Mouse (Mus musculus) intestine, embryonic 16.5 days (tissue): Measurements from ENCODE around the gene Slc31a2. TPM values are rescaled to one million over a fixed set of nuclear protein-coding genes. Genes with fewer than 3 reads are reported as not detected.
A peak's percentile ranks its signal among the peaks of the same experiment; 100 is the strongest.

Experiments
- ATAC-seq: fragments of 200-750 bp; cut with Nextera tagmentation; 2 replicates; pipeline ENCODE4 v1.8.0; 2017; ENCODE audit warnings: moderate TSS enrichment, moderate library complexity
- H3K27ac ChIP-seq: fragments of 300-500 bp; sonication (generic); 2 replicates; pipeline ENCODE4 v1.5.1; 2014; ENCODE audit warnings: mild to moderate bottlenecking, low read length
- H3K27me3 ChIP-seq: fragments of 300-500 bp; sonication (generic); replicated peaks from 2 replicates; pipeline ENCODE4 v1.6.1; 2014; ENCODE audit warnings: low read length, control low read depth, mixed read lengths; ENCODE audit not compliant: control insufficient read depth, insufficient read depth
- H3K36me3 ChIP-seq: fragments of 300-500 bp; sonication (generic); 2 replicates; pipeline ENCODE4 v1.6.1; 2014; ENCODE audit warnings: low read length, control low read depth; ENCODE audit not compliant: control insufficient read depth, insufficient read depth
- H3K4me1 ChIP-seq: fragments of 300-500 bp; sonication (generic); 2 replicates; pipeline ENCODE4 v1.6.1; 2014; ENCODE audit warnings: low read length, control low read depth, mixed read lengths; ENCODE audit not compliant: control insufficient read depth, insufficient read depth
- H3K4me2 ChIP-seq: fragments of 300-500 bp; sonication (generic); 2 replicates; pipeline ENCODE4 v1.6.1; 2014; ENCODE audit warnings: low read depth, low read length, control low read depth
- H3K4me3 ChIP-seq: fragments of 300-500 bp; sonication (generic); 2 replicates; pipeline ENCODE4 v1.5.1; 2014; ENCODE audit warnings: mild to moderate bottlenecking, low read length
- H3K9ac ChIP-seq: fragments of 300-500 bp; sonication (generic); 2 replicates; pipeline ENCODE4 v1.6.1; 2014; ENCODE audit warnings: low read depth, low read length
- H3K9me3 ChIP-seq: fragments of 300-500 bp; sonication (generic); 2 replicates; pipeline ENCODE4 v1.6.1; 2016; ENCODE audit warnings: low read length, control low read depth; ENCODE audit not compliant: control insufficient read depth
- WGBS: fragments of 180-500 bp; shearing (Covaris S2); extraction: QIAGEN DNeasy Blood & Tissue Kit; methylation state at CpG from one replicate; pipeline ENCODE4 v1.1.7; 2014; 5-methylcytosine and 5-hydroxymethylcytosine counted together
- polyA plus RNA-seq: library from polyadenylated mRNA; unstranded; fragments of >200 nt; fragmentation: Nextera tagmentation; extraction: Ambion mirVana; gene quantifications from 2 replicates; pipeline ENCODE4 v1.2.1, GENCODE M21; 2015

Gene Slc31a2
- polyA plus RNA-seq, 1 experiment from 2014 or later = 21.2 TPM

DNA sequence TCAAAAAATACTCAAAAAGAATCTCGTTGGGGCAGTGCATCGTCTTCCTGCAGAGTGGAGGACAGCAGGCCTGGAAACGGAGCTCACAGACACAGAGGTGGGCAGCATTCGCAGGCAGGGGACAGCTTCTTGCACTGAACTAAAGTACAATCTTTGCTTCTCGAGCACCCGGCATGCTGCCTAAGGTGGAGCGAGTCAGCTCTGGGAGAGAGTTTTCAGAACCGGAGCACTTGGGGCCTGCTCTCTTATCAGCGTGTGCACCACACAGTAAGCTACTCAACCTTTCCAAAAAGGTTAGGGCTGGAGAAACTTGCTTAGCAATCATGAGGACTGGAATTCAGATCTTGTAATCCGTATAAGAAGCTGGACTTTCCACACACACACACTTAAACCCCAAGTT, 14.3 kb downstream of the Slc31a2 start:
- Histone ChIP-seq H3K27ac (no peak overlapping the region), H3K9ac (no peak overlapping the region), H3K9me3 (no peaks in the 10 kb centered on the region), H3K4me1 (peaks cover 4% of the 10 kb centered on the region; the same call in 1 of the 2 replicates), H3K4me2 (no peak overlapping the region), H3K27me3 (no peaks in the 10 kb centered on the region), H3K4me3 (no peak overlapping the region), H3K36me3 (no peaks in the 10 kb centered on the region)
- no peak for ATAC-seq
- 81% methylated on average over 10 of the region's 10 CpGs for WGBS

GRCm38 (mm10) chr4:62277222-62277621, 14.9 kb downstream of the Slc31a2 start:
- Histone ChIP-seq H3K27ac (no peak overlapping the region), H3K4me1 (peaks cover 4% of the 10 kb centered on the region; the same call in 1 of the 2 replicates), H3K27me3 (no peaks in the 10 kb centered on the region), H3K9me3 (no peaks in the 10 kb centered on the region), H3K36me3 (no peaks in the 10 kb centered on the region), H3K4me3 (no peak overlapping the region), H3K9ac (no peak overlapping the region), H3K4me2 (no peak overlapping the region)
- 70% methylated on average over 3 of the region's 3 CpGs for WGBS
- no peak for ATAC-seq

DNA sequence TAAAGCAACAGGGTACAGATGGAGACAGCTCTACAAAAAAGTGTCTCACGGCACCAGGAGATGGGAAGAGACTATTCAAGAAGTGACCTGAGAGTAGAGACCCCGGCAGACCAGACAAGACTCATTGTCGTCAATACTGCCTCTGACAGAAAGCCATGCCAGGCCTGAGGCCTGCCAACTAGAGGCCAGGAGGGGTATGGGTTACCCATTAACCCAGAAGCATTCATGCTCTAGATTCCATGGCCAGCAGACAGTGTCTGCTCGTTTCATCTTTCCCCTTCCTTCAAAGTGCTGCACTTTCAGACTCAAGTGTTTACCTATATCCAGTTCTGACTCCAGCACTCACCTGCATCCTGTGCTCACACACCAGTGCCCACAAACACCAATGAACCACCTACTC, 15.7 kb downstream of the Slc31a2 start:
- no peak overlapping the region for H3K27ac ChIP-seq
- no peaks in the 10 kb centered on the region for H3K9me3 ChIP-seq
- H3K4me1 ChIP-seq = peaks cover 4% of the 10 kb centered on the region; the same call in 1 of the 2 replicates
- H3K36me3 ChIP-seq = no peaks in the 10 kb centered on the region
- H3K9ac ChIP-seq = no peak overlapping the region
- H3K4me2 ChIP-seq = no peak overlapping the region
- 56% methylated on average over 4 of the region's 4 CpGs for WGBS
- H3K4me3 ChIP-seq = no peak overlapping the region
- no peaks in the 10 kb centered on the region for H3K27me3 ChIP-seq
- ATAC-seq = peak; percentile 66

DNA sequence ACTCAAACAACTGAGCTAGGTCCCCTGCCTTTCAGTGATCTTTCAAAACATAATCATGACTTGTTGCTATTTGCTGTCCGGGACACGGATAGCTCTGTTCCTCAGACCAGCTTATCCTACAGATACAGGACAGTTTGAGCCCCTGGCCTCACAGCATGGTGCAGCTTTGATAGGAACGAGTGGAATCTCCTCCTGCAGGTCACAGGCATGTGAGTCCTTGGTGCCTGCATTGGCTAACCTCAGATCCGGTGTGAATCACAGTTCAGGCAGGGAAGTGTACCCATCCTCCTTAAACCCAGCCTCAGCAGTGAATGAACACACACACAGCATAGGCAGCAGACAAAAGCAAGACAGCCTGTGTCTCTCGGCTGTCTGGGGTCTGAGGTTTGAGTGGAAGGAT, 19.0 kb downstream of the Slc31a2 start:
- Histone ChIP-seq H3K27ac (no peak overlapping the region), H3K4me1 (peaks cover 3% of the 10 kb centered on the region; the same call in 1 of the 2 replicates), H3K9ac (no peak overlapping the region), H3K36me3 (no peaks in the 10 kb centered on the region), H3K4me2 (no peak overlapping the region), H3K27me3 (no peaks in the 10 kb centered on the region), H3K4me3 (no peak overlapping the region), H3K9me3 (no peaks in the 10 kb centered on the region)
- ATAC-seq = no peak
- 57% methylated on average over 5 of the region's 5 CpGs for WGBS

DNA sequence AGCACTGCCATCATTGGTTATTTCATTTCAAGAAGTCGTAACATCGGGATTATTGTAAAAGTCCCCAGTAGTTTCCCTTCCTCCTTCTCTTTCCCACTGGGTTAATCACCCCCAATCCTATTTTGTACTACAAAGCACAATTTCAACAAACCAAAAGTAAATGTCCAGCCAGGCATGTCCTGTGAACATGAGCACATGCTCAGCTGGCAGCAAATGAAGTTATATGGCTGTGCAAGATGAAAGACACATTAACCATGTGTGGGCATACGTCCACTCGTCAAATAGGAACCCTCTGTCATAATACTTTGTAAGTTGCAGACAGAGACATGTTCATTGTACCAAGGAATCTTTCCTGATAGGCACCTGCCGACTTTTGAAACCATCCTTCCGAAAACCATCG, 20.6 kb downstream of the Slc31a2 start:
- WGBS = 89% methylated on average over 7 of the region's 7 CpGs
- H3K4me1 ChIP-seq = peaks cover 8% of the 10 kb centered on the region

GRCm38 (mm10) chr4:62285576-62285975, 23.2 kb downstream of the Slc31a2 start:
- Histone ChIP-seq H3K9me3 (no peaks in the 10 kb centered on the region), H3K9ac (no peak overlapping the region), H3K27me3 (no peaks in the 10 kb centered on the region), H3K4me1 (peaks cover 8% of the 10 kb centered on the region), H3K27ac (no peak overlapping the region), H3K4me3 (no peak overlapping the region), H3K4me2 (peak overlapping the region; percentile 68; the same call in 1 of the 2 replicates), H3K36me3 (no peaks in the 10 kb centered on the region)
- WGBS = 71% methylated on average over 8 of the region's 8 CpGs
- no peak for ATAC-seq

More for the DNA sequence above, 20.6 kb downstream of the Slc31a2 start:
- no peaks in the 10 kb centered on the region for H3K27me3 ChIP-seq
- H3K4me2 ChIP-seq = no peak overlapping the region
- H3K27ac ChIP-seq = no peak overlapping the region
- H3K4me3 ChIP-seq = no peak overlapping the region
- H3K36me3 ChIP-seq = no peaks in the 10 kb centered on the region
- no peaks in the 10 kb centered on the region for H3K9me3 ChIP-seq
- no peak for ATAC-seq
- no peak overlapping the region for H3K9ac ChIP-seq

DNA sequence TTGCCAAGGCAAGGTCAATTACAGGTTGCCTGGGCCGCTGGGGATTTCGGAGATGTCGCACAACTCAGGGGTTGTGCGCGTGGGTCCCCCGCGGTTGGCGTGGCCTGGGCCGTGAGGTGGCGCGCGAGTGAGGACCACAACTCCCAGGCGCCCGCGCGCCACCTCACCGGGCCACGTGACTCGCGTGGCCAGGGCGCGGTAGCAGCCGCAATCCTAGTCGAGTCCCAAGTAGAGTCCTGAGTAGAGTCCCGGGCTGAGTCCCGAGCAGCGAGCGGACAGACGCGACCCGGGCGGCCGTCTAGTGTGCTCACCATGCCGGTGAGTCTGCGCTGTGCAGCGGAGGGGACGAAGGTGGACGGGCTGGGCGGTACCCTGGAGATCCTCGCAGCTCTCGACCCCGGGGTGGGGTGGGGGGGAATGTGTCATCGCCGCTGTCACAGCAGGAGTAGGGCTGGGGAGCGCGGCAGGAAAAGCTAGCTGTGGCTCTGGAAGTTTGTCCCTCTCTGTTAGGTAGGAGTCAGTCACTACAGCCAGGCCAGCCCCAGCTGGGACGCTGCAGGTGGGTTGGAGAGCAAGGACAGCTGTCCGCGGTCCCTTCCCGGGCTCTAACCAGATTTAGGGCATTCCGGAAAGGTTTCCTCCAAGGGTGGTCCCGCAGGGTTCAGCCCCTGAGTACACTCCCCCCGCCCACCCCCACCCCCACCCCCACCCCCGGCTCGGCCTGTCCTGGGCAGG, 24.1 kb downstream of the Slc31a2 start:
- peak overlapping the region; percentile 68 for H3K4me2 ChIP-seq
- peak; percentile 95 for ATAC-seq

GRCm38 (mm10) chr4:62286992-62287900, 24.9 kb downstream of the Slc31a2 start:
- H3K27me3 ChIP-seq = no peaks in the 10 kb centered on the region
- no peaks in the 10 kb centered on the region for H3K9me3 ChIP-seq
- peak overlapping the region; percentile 77 for H3K9ac ChIP-seq
- peak overlapping the region; percentile 65; the same call in 1 of the 2 replicates for H3K27ac ChIP-seq
- H3K4me2 ChIP-seq = peak overlapping the region; percentile 68
- H3K4me1 ChIP-seq = peaks cover 8% of the 10 kb centered on the region
- 13% methylated on average over 12 of the region's 12 CpGs for WGBS
- H3K4me3 ChIP-seq = peak overlapping the region; percentile 78
- ATAC-seq = peak; percentile 11; the same call in 1 of the 2 replicates
- no peaks in the 10 kb centered on the region for H3K36me3 ChIP-seq

More for the DNA sequence above, 24.1 kb downstream of the Slc31a2 start:
- peak overlapping the region; percentile 77 for H3K9ac ChIP-seq
- H3K27ac ChIP-seq = peak overlapping the region; percentile 65
- H3K4me1 ChIP-seq = peaks cover 8% of the 10 kb centered on the region
- under 1% methylated on average over 55 of the region's 55 CpGs for WGBS
- no peaks in the 10 kb centered on the region for H3K36me3 ChIP-seq
- peak overlapping the region; percentile 78 for H3K4me3 ChIP-seq
- no peaks in the 10 kb centered on the region for H3K27me3 ChIP-seq
- H3K9me3 ChIP-seq = no peaks in the 10 kb centered on the region

- Histone ChIP-seq H3K9ac (no peak overlapping the region), H3K4me2 (no peak overlapping the region), H3K27ac (no peak overlapping the region), H3K9me3 (no peaks in the 10 kb centered on the region), H3K4me1 (peaks cover 8% of the 10 kb centered on the region), H3K27me3 (no peaks in the 10 kb centered on the region), H3K36me3 (no peaks in the 10 kb centered on the region), H3K4me3 (no peak overlapping the region)
- 89% methylated on average over 7 of the region's 7 CpGs for WGBS
- ATAC-seq = no peak
Measured at GRCm38 (mm10) chr4:62289226-62289625, 26.9 kb downstream of the Slc31a2 start.
